Mouse (Mus musculus): Measurements from ENCODE around the gene Rptor. TPM values are rescaled to one million over a fixed set of nuclear protein-coding genes. Genes with fewer than 3 reads are reported as not detected.

Gene Rptor
- total and polyA plus RNA-seq, 3 experiments, result 33.9 to 34.9 TPM; not detected in 1

- Histone ChIP-seq H3K4me1 (ENCODE audit: control insufficient read depth in 1 of 2, insufficient read depth in 2 of 2, low read length in 2 of 2) (peaks cover 6 to 14% of the 10 kb centered on the region in 2 experiments; a peak in 3 of 4 replicates), H3K9ac (ENCODE audit: control insufficient read depth, low read depth, low read length, poor library complexity, severe bottlenecking) (no peak overlapping the region), H3K4me3 (ENCODE audit: control insufficient read depth in 1 of 2, insufficient read depth in 1 of 2, low read depth in 2 of 2, low read length in 2 of 2) (no peak overlapping the region), H3K36me3 (ENCODE audit: control insufficient read depth in 1 of 2, insufficient read depth in 2 of 2, low read length in 2 of 2) (peaks cover 0 to 11% of the 10 kb centered on the region in 2 experiments; a peak in 2 of 4 replicates), H3K79me2 (ENCODE audit: control insufficient read depth, insufficient read depth, low read length, poor library complexity) (peaks cover 8% of the 10 kb centered on the region; the same call in 1 of the 2 replicates), H3K9me3 (replicated peaks; ENCODE audit: insufficient read depth, low read length) (no peaks in the 10 kb centered on the region), H3K27ac (ENCODE audit: control insufficient read depth, low read depth, low read length) (no peak overlapping the region), H3K27me3 (ENCODE audit: control insufficient read depth in 1 of 2, insufficient read depth in 2 of 2, low read length in 2 of 2) (no peaks in the 10 kb centered on the region)
- no peak for DNase-seq (ENCODE audit: low read depth, low spot score)
- TF ChIP-seq KAT2A (conservative IDR thresholded peaks at IDR 0.05; ENCODE audit: low read depth, low read length), result no peak
- TF ChIP-seq ZMIZ1 (IDR thresholded peaks at IDR 0.05; ENCODE audit: low read depth, low read length), result no peak
- TF ChIP-seq ZC3H11A (IDR thresholded peaks at IDR 0.05; ENCODE audit: low read depth, low read length), result no peak
- no peak for TF ChIP-seq HCFC1 (IDR thresholded peaks at IDR 0.05; ENCODE audit: low read depth, low read length)
- no peak for TF ChIP-seq CTCF (IDR thresholded peaks at IDR 0.05 in 2 of 3, conservative IDR thresholded peaks at IDR 0.05 in 1 of 3; ENCODE audit: control insufficient read depth in 1 of 3, insufficient read depth in 1 of 3, low read depth in 2 of 3, low read length in 3 of 3, poor library complexity in 1 of 3, severe bottlenecking in 1 of 3)
- no peak for TF ChIP-seq CHD2 (IDR thresholded peaks at IDR 0.05; ENCODE audit: low read length)
- TF ChIP-seq NELFE (IDR thresholded peaks at IDR 0.05; ENCODE audit: low read depth, low read length), result no peak
- no peak for TF ChIP-seq POLR2A (IDR thresholded peaks at IDR 0.05; ENCODE audit: control insufficient read depth in 1 of 2, insufficient read depth in 1 of 2, low read depth in 1 of 2, low read length in 2 of 2, poor library complexity in 1 of 2)
- no peak for TF ChIP-seq POLR2AphosphoS2 (IDR thresholded peaks at IDR 0.05; ENCODE audit: low read length)
- no peak for TF ChIP-seq USF2 (IDR thresholded peaks at IDR 0.05; ENCODE audit: borderline replicate concordance in 1 of 2, insufficient read depth in 1 of 2, low read depth in 1 of 2, low read length in 2 of 2)
- no peak for TF ChIP-seq SIN3A (IDR thresholded peaks at IDR 0.05; ENCODE audit: low read length)
- TF ChIP-seq USF1 (IDR thresholded peaks at IDR 0.05; ENCODE audit: low read depth, low read length), result no peak
- no peak for TF ChIP-seq POLR2AphosphoS5 (IDR thresholded peaks at IDR 0.05; ENCODE audit: borderline replicate concordance, low read depth, low read length)
- no peak for TF ChIP-seq TAL1 (IDR thresholded peaks at IDR 0.05; ENCODE audit: low read length)
- TF ChIP-seq UBTF (IDR thresholded peaks at IDR 0.05; ENCODE audit: borderline replicate concordance, insufficient read depth, low read depth, low read length), result no peak
- TF ChIP-seq TBP (IDR thresholded peaks at IDR 0.05; ENCODE audit: low read depth, low read length), result no peak
Observed at GRCm38 (mm10) chr11:119939073-119939710, 336.5 kb downstream of the Rptor start.

- TF ChIP-seq E2F4 (IDR thresholded peaks at IDR 0.05; ENCODE audit: borderline replicate concordance, low read depth, low read length), result no peak
- TF ChIP-seq HCFC1 (IDR thresholded peaks at IDR 0.05; ENCODE audit: low read depth, low read length), result no peak
- no peak for TF ChIP-seq RCOR1 (IDR thresholded peaks at IDR 0.05; ENCODE audit: low read depth, low read length)
- no peak for TF ChIP-seq ETS1 (IDR thresholded peaks at IDR 0.05; ENCODE audit: low read depth, low read length)
- no peak for TF ChIP-seq GABPA (IDR thresholded peaks at IDR 0.05; ENCODE audit: low read depth, low read length)
- no peak for TF ChIP-seq TBP (IDR thresholded peaks at IDR 0.05; ENCODE audit: low read depth, low read length)
- no peak for TF ChIP-seq SIN3A (IDR thresholded peaks at IDR 0.05; ENCODE audit: low read length)
- TF ChIP-seq CHD2 (IDR thresholded peaks at IDR 0.05; ENCODE audit: low read length), result no peak
- TF ChIP-seq MXI1 (IDR thresholded peaks at IDR 0.05; ENCODE audit: low read depth, low read length), result no peak
- TF ChIP-seq USF1 (IDR thresholded peaks at IDR 0.05; ENCODE audit: low read depth, low read length), result no peak
- no peak for TF ChIP-seq CHD1 (IDR thresholded peaks at IDR 0.05; ENCODE audit: low read depth, low read length)
- TF ChIP-seq USF2 (IDR thresholded peaks at IDR 0.05; ENCODE audit: borderline replicate concordance in 1 of 2, insufficient read depth in 1 of 2, low read depth in 1 of 2, low read length in 2 of 2), result no peak
- no peak for TF ChIP-seq POLR2AphosphoS2 (IDR thresholded peaks at IDR 0.05; ENCODE audit: low read length)
- no peak for TF ChIP-seq TCF12 (IDR thresholded peaks at IDR 0.05; ENCODE audit: low read depth, low read length)
- no peak for TF ChIP-seq ELF1 (IDR thresholded peaks at IDR 0.05; ENCODE audit: low read depth, low read length)
- no peak for TF ChIP-seq RAD21 (IDR thresholded peaks at IDR 0.05; ENCODE audit: low read depth, low read length)
- TF ChIP-seq JUND (IDR thresholded peaks at IDR 0.05; ENCODE audit: low read depth, low read length), result no peak
- no peak for TF ChIP-seq MYC (IDR thresholded peaks at IDR 0.05; ENCODE audit: low read depth, low read length)
- TF ChIP-seq ZC3H11A (IDR thresholded peaks at IDR 0.05; ENCODE audit: low read depth, low read length), result no peak
- TF ChIP-seq NELFE (IDR thresholded peaks at IDR 0.05; ENCODE audit: low read depth, low read length), result no peak
- Histone ChIP-seq H3K36me3 (ENCODE audit: control insufficient read depth in 1 of 2, insufficient read depth in 2 of 2, low read length in 2 of 2) (peaks cover 0 to 15% of the 10 kb centered on the region in 2 experiments; a peak in 2 of 4 replicates), H3K9ac (ENCODE audit: control insufficient read depth, low read depth, low read length, poor library complexity, severe bottlenecking) (no peak overlapping the region), H3K79me2 (ENCODE audit: control insufficient read depth, insufficient read depth, low read length, poor library complexity) (peaks cover 10% of the 10 kb centered on the region), H3K4me3 (ENCODE audit: control insufficient read depth in 1 of 2, insufficient read depth in 1 of 2, low read depth in 2 of 2, low read length in 2 of 2) (no peak overlapping the region), H3K27ac (ENCODE audit: control insufficient read depth, low read depth, low read length) (no peak overlapping the region), H3K9me3 (replicated peaks; ENCODE audit: insufficient read depth, low read length) (no peaks in the 10 kb centered on the region), H3K4me1 (ENCODE audit: control insufficient read depth in 1 of 2, insufficient read depth in 2 of 2, low read length in 2 of 2) (peaks cover 6 to 18% of the 10 kb centered on the region in 2 experiments; a peak in 3 of 4 replicates), H3K27me3 (ENCODE audit: control insufficient read depth in 1 of 2, insufficient read depth in 2 of 2, low read length in 2 of 2) (no peaks in the 10 kb centered on the region)
- DNase-seq (ENCODE audit: low read depth, low spot score), result no peak
Observed at GRCm38 (mm10) chr11:119939711-119940106, 337.0 kb downstream of the Rptor start.

Data from MEL (cell line).